Mouse (Mus musculus): ENCODE data around the gene Olfr149. TPM values are rescaled to one million over a fixed set of nuclear protein-coding genes. Genes with fewer than 3 reads are reported as not detected.
"Not testable (repeated sequence)": the region's sequence is repeated elsewhere in the genome, so short reads cannot be mapped to it uniquely, and the experiment has no call there.

Gene Olfr149
- not detected in 2 replicates for polyA plus RNA-seq (2015; fragmentation: Nextera tagmentation; extraction: Ambion mirVana)

DNA sequence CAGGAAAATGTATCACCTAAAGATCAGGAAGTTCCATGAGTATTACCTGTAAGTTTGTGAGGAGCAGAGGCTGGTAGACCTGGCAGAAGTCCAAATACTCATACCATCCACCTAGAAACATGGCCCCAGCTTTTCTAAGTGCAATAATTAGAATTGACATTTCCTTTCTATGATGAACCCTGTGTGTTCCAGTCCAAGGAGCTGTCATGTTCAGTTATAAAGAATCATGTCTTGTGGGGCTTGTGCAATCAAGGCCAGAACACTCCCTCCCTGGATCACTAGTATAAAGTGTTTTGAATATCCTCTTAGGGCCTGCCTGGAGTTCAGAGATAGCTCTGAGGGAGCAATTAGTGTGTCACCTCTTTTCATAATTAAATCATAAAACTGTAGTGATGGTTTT is at the start of gene Olfr149:
Gene Olfr149, minus strand, starts transcription at position 101 of the 400 bp plus-strand sequence.
- Histone ChIP-seq H3K9me3 (ENCODE audit: control insufficient read depth, low read length) (no peaks in the 10 kb centered on the region), H3K4me3 (replicated peaks; ENCODE audit: low read length) (no peak within 1 kb of the TSS), H3K9ac (replicated peaks; ENCODE audit: low read depth, low read length) (no peak within 1 kb of the TSS), H3K27me3 (replicated peaks; ENCODE audit: control insufficient read depth, insufficient read depth, low read length) (no peaks in the 10 kb centered on the region), H3K27ac (ENCODE audit: low read length) (no peak within 1 kb of the TSS), H3K36me3 (ENCODE audit: control insufficient read depth, insufficient read depth) (no peaks in the 10 kb centered on the region), H3K4me2 (ENCODE audit: low read length) (no peak within 1 kb of the TSS), H3K4me1 (replicated peaks; ENCODE audit: control insufficient read depth, insufficient read depth, low read length) (no peaks in the 10 kb centered on the region)
- no peak for ATAC-seq

GRCm38 (mm10) chr9:39746428-39746827 is 39.5 kb upstream of the Olfr149 start:
- Histone ChIP-seq H3K9ac (replicated peaks; ENCODE audit: low read depth, low read length) (no peak overlapping the region), H3K9me3 (ENCODE audit: control insufficient read depth, low read length) (no peaks in the 10 kb centered on the region), H3K36me3 (ENCODE audit: control insufficient read depth, insufficient read depth) (no peaks in the 10 kb centered on the region), H3K4me1 (replicated peaks; ENCODE audit: control insufficient read depth, insufficient read depth, low read length) (no peaks in the 10 kb centered on the region), H3K4me2 (ENCODE audit: low read length) (no peak overlapping the region), H3K4me3 (replicated peaks; ENCODE audit: low read length) (no peak overlapping the region), H3K27me3 (replicated peaks; ENCODE audit: control insufficient read depth, insufficient read depth, low read length) (no peaks in the 10 kb centered on the region), H3K27ac (ENCODE audit: low read length) (no peak overlapping the region)
- WGBS, result 77% methylated on average over 1 of the region's 1 CpGs
- no peak for ATAC-seq

- Histone ChIP-seq H3K36me3 (ENCODE audit: control insufficient read depth, insufficient read depth) (no peaks in the 10 kb centered on the region), H3K9me3 (ENCODE audit: control insufficient read depth, low read length) (no peaks in the 10 kb centered on the region), H3K9ac (replicated peaks; ENCODE audit: low read depth, low read length) (no peak within 1 kb of the TSS), H3K4me2 (ENCODE audit: low read length) (no peak within 1 kb of the TSS), H3K4me3 (replicated peaks; ENCODE audit: low read length) (no peak within 1 kb of the TSS), H3K27me3 (replicated peaks; ENCODE audit: control insufficient read depth, insufficient read depth, low read length) (no peaks in the 10 kb centered on the region), H3K4me1 (replicated peaks; ENCODE audit: control insufficient read depth, insufficient read depth, low read length) (no peaks in the 10 kb centered on the region), H3K27ac (ENCODE audit: low read length) (no peak within 1 kb of the TSS)
- no peak for ATAC-seq
Observed at GRCm38 (mm10) chr9:39745949-39746348, 39.0 kb upstream of the Olfr149 start, which contains the start of gene Olfr967. Gene Olfr967 (plus strand): TSS chr9:39746249.

DNA sequence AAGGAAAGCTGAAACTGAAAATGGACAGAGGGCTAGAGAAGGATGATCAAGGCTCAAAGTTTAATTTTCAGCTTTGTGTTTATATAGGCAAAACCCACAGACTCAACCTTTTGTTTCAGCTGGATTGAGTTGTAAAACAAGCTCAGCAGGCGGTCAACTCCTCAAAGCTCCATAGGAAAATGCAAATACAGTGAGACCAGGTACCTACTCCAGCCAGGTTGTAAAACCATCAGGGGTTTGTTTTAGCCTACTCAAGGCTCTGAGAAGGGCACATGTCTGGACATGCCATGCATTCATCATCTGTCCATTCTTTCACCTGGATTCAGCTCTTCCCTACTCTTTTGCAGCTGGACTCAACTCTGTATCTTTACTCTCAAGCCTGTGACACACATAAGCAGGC is 33.8 kb upstream of the Olfr149 start:
- H3K27ac ChIP-seq (ENCODE audit: low read length), result no peak overlapping the region
- no peaks in the 10 kb centered on the region for H3K9me3 ChIP-seq (ENCODE audit: control insufficient read depth, low read length)
- no peaks in the 10 kb centered on the region for H3K36me3 ChIP-seq (ENCODE audit: control insufficient read depth, insufficient read depth)
- no peak overlapping the region for H3K4me2 ChIP-seq (ENCODE audit: low read length)
- no peak for ATAC-seq
- H3K4me1 ChIP-seq (replicated peaks; ENCODE audit: control insufficient read depth, insufficient read depth, low read length), result no peaks in the 10 kb centered on the region
- no peak overlapping the region for H3K9ac ChIP-seq (replicated peaks; ENCODE audit: low read depth, low read length)
- no peaks in the 10 kb centered on the region for H3K27me3 ChIP-seq (replicated peaks; ENCODE audit: control insufficient read depth, insufficient read depth, low read length)
- no peak overlapping the region for H3K4me3 ChIP-seq (replicated peaks; ENCODE audit: low read length)
- 93% methylated on average over 1 of the region's 1 CpGs for WGBS

DNA sequence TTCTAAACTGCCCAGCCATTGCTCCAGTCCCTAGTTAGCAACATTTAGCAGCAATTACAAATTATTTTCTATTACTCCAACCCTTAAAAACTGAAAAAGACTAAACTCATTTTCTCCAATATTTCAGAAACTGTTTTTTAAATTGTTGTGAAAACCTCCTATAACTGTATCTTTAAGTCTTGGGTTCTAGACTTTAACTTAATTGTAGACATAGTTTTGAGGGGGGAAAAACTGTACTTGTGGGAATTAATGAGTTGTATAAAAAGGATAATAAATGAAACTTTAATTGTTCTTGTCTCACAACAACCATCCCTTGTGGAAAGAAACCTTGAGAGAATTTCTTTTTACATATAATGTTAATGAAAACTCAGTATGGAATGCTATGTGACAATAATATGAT is 23.8 kb upstream of the Olfr149 start, which contains the start of gene Olfr150:
Gene Olfr150, plus strand, starts transcription at position 301 of the 400 bp plus-strand sequence.
- no peak within 1 kb of the TSS for H3K4me2 ChIP-seq (ENCODE audit: low read length)
- no peak for ATAC-seq
- no peaks in the 10 kb centered on the region for H3K27me3 ChIP-seq (replicated peaks; ENCODE audit: control insufficient read depth, insufficient read depth, low read length)
- H3K4me1 ChIP-seq (replicated peaks; ENCODE audit: control insufficient read depth, insufficient read depth, low read length), result no peaks in the 10 kb centered on the region
- no peak within 1 kb of the TSS for H3K4me3 ChIP-seq (replicated peaks; ENCODE audit: low read length)
- H3K27ac ChIP-seq (ENCODE audit: low read length), result no peak within 1 kb of the TSS
- no peaks in the 10 kb centered on the region for H3K9me3 ChIP-seq (ENCODE audit: control insufficient read depth, low read length)
- no peak within 1 kb of the TSS for H3K9ac ChIP-seq (replicated peaks; ENCODE audit: low read depth, low read length)
- no peaks in the 10 kb centered on the region for H3K36me3 ChIP-seq (ENCODE audit: control insufficient read depth, insufficient read depth)

DNA sequence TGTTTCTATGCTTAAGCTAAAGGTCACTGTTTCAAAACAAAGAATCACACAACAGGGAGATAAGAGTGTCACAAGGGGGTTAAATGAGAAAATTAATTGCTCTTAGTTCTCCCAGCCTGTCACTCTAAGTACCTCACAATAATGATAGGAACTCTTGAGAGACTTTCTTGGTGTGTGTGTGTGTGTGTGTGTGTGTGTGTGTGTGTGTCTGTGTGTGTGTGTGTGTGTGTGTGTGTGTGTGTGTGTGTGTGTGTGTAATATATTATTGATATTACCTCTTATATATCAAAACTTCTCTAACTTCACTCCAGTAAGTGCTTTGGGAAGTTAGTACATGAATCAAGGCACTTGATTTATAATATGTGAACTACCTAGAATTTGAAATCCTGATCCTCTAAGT is 4.1 kb upstream of the Olfr149 start, which contains the start of gene Olfr965:
Gene Olfr965, plus strand, starts transcription at position 301 of the 400 bp plus-strand sequence.
- ATAC-seq, result no peak
- H3K9ac ChIP-seq (replicated peaks; ENCODE audit: low read depth, low read length), result no peak within 1 kb of the TSS
- H3K27ac ChIP-seq (ENCODE audit: low read length), result no peak within 1 kb of the TSS
- H3K4me2 ChIP-seq (ENCODE audit: low read length), result no peak within 1 kb of the TSS
- H3K4me1 ChIP-seq (replicated peaks; ENCODE audit: control insufficient read depth, insufficient read depth, low read length), result no peaks in the 10 kb centered on the region
- H3K9me3 ChIP-seq (ENCODE audit: control insufficient read depth, low read length), result no peaks in the 10 kb centered on the region
- H3K4me3 ChIP-seq (replicated peaks; ENCODE audit: low read length), result no peak within 1 kb of the TSS
- H3K36me3 ChIP-seq (ENCODE audit: control insufficient read depth, insufficient read depth), result no peaks in the 10 kb centered on the region
- H3K27me3 ChIP-seq (replicated peaks; ENCODE audit: control insufficient read depth, insufficient read depth, low read length), result no peaks in the 10 kb centered on the region

- Histone ChIP-seq H3K4me2 (ENCODE audit: low read length) (no peak overlapping the region), H3K9me3 (ENCODE audit: control insufficient read depth, low read length) (no peaks in the 10 kb centered on the region), H3K36me3 (ENCODE audit: control insufficient read depth, insufficient read depth) (no peaks in the 10 kb centered on the region), H3K27me3 (replicated peaks; ENCODE audit: control insufficient read depth, insufficient read depth, low read length) (no peaks in the 10 kb centered on the region), H3K4me1 (replicated peaks; ENCODE audit: control insufficient read depth, insufficient read depth, low read length) (no peaks in the 10 kb centered on the region), H3K27ac (ENCODE audit: low read length) (no peak overlapping the region), H3K4me3 (replicated peaks; ENCODE audit: low read length) (no peak overlapping the region), H3K9ac (replicated peaks; ENCODE audit: low read depth, low read length) (no peak overlapping the region)
- WGBS, result 69% methylated on average over 3 of the region's 3 CpGs
- no peak for ATAC-seq
Observed at GRCm38 (mm10) chr9:39708958-39709357, 2.0 kb upstream of the Olfr149 start.

DNA sequence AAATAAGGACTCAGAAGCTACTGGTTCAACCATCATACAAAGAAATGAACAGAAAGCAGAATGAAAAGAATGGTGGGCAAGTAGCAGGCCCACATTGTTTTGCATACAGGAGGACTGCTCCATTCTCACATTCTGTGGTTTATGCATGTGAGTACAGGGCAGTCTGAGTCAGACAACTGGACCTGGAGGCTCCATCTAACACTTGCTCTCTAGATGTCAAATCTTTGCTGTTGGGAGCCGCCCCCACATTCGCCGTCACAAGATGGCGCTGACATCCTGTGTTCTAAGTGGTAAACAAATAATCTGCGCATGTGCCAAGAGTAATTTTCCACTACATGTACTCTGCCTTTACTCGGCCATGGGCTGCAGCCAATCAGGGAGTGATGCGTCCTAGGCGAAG is 5.8 kb downstream of the Olfr149 start:
- H3K9ac ChIP-seq (replicated peaks; ENCODE audit: low read depth, low read length); H3K27me3 ChIP-seq (replicated peaks; ENCODE audit: control insufficient read depth, insufficient read depth, low read length); ATAC-seq; H3K9me3 ChIP-seq (ENCODE audit: control insufficient read depth, low read length); H3K4me1 ChIP-seq (replicated peaks; ENCODE audit: control insufficient read depth, insufficient read depth, low read length); H3K4me2 ChIP-seq (ENCODE audit: low read length); H3K36me3 ChIP-seq (ENCODE audit: control insufficient read depth, insufficient read depth); H3K4me3 ChIP-seq (replicated peaks; ENCODE audit: low read length); H3K27ac ChIP-seq (ENCODE audit: low read length): not testable (repeated sequence)
- WGBS, result 78% methylated on average over 7 of the region's 8 CpGs

DNA sequence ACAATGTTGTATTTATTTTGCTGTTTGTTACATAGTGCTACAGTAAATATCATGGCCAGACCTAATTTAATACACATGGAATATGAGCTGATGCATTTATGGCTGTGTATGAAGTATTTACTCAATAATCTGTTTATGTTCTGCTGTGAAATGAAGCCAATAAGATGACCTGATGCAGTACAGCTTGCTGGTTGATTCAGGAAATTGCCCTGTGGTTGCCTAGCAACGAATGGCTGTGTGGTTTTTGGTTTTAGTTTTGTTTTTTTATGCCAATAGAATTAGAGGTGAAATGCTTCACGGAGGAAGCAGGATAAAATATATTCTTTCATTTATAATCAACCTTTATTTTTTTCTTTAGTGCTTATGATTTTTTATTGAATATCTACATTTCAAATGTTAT is 27.6 kb downstream of the Olfr149 start:
- no peaks in the 10 kb centered on the region for H3K36me3 ChIP-seq (ENCODE audit: control insufficient read depth, insufficient read depth)
- H3K27ac ChIP-seq (ENCODE audit: low read length), result no peak overlapping the region
- no peak for ATAC-seq
- H3K4me2 ChIP-seq (ENCODE audit: low read length), result no peak overlapping the region
- no peaks in the 10 kb centered on the region for H3K4me1 ChIP-seq (replicated peaks; ENCODE audit: control insufficient read depth, insufficient read depth, low read length)
- H3K4me3 ChIP-seq (replicated peaks; ENCODE audit: low read length), result no peak overlapping the region
- no peaks in the 10 kb centered on the region for H3K27me3 ChIP-seq (replicated peaks; ENCODE audit: control insufficient read depth, insufficient read depth, low read length)
- 53% methylated on average over 2 of the region's 2 CpGs for WGBS
- H3K9me3 ChIP-seq (ENCODE audit: control insufficient read depth, low read length), result no peaks in the 10 kb centered on the region
- no peak overlapping the region for H3K9ac ChIP-seq (replicated peaks; ENCODE audit: low read depth, low read length)

DNA sequence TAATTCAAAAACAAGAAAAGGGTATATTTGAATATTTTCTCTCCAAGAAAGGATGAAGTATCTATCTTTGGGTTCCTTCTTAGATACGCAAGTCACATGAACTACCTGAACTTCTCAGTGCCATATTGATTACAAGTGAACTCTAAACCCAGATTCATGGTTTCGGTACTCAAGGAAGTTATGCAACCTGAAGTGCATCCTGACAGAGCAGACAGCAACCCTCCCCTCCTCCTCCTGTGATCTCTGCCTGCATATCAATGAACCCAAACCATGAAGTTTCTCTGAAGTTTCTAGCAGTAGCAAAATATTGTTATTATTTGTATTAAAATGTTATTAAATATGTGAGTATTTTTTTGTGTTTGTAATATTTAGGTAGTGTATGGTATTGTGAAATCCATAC is 28.4 kb downstream of the Olfr149 start:
- H3K9ac ChIP-seq (replicated peaks; ENCODE audit: low read depth, low read length), result no peak overlapping the region
- no peak overlapping the region for H3K4me3 ChIP-seq (replicated peaks; ENCODE audit: low read length)
- H3K27me3 ChIP-seq (replicated peaks; ENCODE audit: control insufficient read depth, insufficient read depth, low read length), result no peaks in the 10 kb centered on the region
- no peaks in the 10 kb centered on the region for H3K9me3 ChIP-seq (ENCODE audit: control insufficient read depth, low read length)
- no peaks in the 10 kb centered on the region for H3K36me3 ChIP-seq (ENCODE audit: control insufficient read depth, insufficient read depth)
- no peak overlapping the region for H3K4me2 ChIP-seq (ENCODE audit: low read length)
- H3K27ac ChIP-seq (ENCODE audit: low read length), result no peak overlapping the region
- 95% methylated on average over 2 of the region's 2 CpGs for WGBS
- ATAC-seq, result no peak
- no peaks in the 10 kb centered on the region for H3K4me1 ChIP-seq (replicated peaks; ENCODE audit: control insufficient read depth, insufficient read depth, low read length)

Data from forebrain, embryonic 16.5 days (tissue).